Mouse (Mus musculus): Measurements from ENCODE around the gene Odf3.

The Odf3 gene

DNA sequence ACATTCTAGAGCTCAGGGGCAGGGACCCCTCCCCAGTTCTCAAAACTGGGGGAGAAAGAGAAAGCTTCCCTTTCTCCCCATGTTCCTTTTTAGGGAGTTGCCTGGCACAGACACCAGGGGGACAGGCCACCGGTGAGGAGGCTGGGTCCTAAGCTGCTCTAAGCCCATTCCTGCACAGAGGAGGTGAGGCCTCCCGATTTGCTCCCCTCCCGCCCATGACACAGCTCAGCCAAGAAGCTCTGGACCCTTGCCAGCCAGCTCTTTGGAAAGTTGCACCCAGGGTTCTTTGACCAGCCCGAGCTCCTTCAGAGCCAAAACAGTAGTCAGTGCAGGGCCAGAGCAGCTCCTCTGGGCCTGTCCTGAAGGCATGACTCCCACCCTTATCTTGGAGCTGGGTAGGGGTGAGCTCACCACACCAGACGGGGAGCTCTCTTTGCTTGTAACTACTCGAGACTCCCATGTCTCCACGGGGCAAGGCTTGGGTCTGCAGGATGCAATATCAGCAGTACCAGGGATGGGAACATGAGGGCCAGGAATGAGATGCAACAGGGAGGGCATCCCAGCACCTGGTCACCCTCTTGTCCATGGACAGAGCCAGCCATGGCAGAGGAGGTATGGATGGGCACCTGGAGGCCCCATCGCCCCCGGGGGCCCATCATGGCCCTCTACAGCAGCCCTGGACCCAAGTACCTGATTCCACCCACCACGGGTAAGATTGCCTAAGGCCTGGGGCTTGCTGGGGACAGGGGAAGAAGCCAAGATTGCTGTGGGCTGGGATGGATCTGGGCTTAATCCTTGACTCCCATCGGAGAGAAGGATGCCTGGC, at the start of gene Odf3:
TSS of gene Odf3 (plus strand) at position 51 of the 826 bp plus-strand sequence.
- DNase-seq (ENCODE audit: low spot score in 2 of 2) = no peak

DNA sequence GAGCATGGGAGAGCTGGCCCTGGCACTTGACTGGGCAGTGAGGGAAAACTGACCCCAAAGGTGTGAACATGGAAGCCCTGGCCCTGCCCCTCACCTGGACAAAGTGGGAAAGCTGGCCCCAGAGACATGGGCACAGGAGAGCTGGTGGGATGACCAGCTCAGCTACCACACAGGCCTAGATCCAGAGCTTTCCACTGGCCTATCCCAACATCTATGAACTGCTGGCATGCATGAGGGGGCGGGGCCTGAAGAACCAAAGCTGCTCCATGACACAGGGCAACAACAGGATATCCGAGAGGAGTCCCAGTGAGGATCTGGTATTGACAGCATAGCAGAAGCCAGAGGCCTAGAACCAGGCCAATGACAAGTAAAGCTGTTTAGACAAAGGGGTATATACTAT, 49.4 kb upstream of the Odf3 start:
- no peak for DNase-seq (ENCODE audit: low spot score in 2 of 2)

DNA sequence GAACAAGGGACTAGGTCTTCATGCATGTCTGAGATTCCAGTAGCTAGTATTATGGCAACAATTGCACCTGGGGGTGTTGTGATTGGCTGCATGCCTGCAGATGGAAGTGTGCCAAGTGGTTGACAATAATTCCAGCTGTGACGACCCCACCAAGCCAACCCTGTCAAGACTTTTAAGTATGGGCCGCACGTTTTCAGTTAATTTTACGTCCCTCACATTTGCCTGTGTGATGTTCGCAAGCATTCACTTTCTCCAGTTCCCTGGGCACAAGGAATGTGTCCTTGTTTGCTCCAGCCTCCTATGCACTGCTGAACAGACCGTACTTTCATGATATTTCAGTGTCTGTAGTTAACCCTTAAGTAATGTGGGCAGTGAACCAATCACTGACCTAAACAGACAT, 45.0 kb upstream of the Odf3 start:
- no peak for DNase-seq (ENCODE audit: low spot score in 2 of 2)

DNA sequence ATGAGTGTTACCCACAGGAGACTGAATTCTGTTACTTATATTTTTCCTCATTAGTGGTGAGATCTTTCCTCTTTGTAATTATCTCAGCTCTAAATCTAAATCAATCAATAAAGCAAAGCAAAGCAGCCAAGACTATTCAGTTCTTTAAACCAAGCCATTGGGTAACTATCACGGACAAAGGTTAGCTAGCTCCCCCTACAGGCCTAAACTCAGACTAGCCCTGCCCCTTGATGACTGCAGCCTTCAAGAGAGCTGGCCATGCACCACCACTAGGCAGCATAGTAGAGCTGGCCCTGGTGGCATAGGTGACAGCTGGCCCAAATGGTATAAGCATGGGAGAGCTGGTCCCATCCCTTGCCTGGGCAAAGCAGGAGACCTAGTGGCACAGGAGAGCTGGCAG, 41.9 kb upstream of the Odf3 start:
- DNase-seq (ENCODE audit: low spot score in 2 of 2) = peak in 1 of 2 experiments; percentile 34

DNA sequence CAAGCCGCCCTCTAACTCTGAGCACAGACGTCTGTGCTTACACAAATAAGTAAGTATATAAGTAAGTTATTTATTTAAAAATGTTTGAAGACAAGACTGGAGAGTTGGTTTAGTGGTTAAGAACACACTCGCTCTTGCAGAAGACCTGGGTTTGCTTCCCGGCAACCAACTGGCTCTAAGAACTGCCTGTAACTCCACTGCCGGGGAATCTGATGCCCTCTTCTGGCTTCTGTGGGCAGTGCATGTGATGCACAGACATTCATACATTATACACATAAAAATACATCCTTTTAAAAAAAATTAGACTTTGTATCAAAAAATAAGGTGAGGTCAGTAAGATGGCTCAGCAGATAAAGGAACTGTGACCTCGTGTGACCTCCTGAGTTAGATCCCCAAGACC, 37.1 kb upstream of the Odf3 start:
- DNase-seq (ENCODE audit: low spot score in 2 of 2) = no peak

DNA sequence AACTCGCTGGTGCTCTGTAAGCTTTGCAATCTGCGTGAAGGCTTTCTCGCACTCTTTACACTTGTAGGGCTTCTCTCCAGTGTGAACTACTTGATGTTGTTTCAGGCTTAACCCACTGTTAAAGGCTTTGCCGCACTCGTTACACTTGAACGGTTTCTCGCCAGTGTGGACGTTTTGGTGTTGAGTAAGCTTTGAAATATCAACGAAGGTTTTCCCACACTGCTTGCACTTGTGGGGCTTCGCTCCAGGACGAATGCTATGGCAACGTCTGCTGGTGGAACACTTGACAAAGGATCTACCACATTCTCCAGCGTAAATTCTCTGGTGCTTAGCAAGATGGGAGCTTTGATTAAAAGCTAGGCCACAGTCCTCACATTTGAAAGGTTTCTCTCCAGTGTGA, 35.9 kb upstream of the Odf3 start:
- DNase-seq (ENCODE audit: low spot score in 2 of 2) = peak in 1 of 2 experiments; percentile 35

DNA sequence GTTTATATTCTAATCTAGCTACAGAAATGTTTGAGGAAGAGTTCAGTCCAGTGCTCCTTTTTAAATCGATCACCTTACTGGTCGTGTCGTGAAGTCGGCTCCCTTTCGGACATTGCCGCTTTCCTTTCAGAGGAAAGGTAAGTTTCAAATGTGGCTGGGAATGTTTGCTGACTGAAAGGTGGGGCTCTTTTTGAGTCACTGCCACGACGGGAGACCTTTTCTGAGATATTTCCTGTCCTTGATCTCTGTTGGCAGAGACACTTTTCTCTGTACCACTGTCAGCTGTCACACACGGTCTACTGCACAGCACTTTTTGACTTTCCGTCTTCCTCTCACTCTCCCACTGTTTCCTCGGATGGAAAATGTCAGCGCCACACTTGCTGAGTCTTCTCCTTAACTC, 34.8 kb upstream of the Odf3 start:
- no peak for DNase-seq (ENCODE audit: low spot score in 2 of 2)

GRCm38 (mm10) chr7:140820173-140820572, 27.4 kb upstream of the Odf3 start:
- DNase-seq (ENCODE audit: low spot score in 2 of 2) = no peak

DNA sequence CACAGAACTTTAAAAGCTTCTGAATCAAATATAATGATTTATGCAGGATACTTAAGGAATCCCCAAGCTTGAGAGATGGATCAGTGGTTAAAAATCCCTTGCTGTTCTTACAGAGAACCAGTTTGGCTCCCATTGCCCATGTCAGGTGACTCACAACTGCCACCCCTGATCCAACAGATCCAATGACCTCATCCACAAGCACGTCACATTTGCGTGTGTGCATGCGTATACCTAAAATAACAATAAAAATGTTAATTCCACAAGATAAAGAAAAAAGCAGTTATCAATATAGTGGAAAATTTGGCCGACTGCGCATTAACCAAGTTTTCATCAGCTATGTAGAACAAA, 26.3 kb upstream of the Odf3 start:
- no peak for DNase-seq (ENCODE audit: low spot score in 2 of 2)

- peak; percentile 48 to 71 for DNase-seq (ENCODE audit: low spot score in 2 of 2)
Observed at GRCm38 (mm10) chr7:140821653-140822329, 25.8 kb upstream of the Odf3 start, which contains the start of gene Zfp941. Gene Zfp941, minus strand, starts transcription at chr7:140822178.

GRCm38 (mm10) chr7:140822731-140823130, 24.9 kb upstream of the Odf3 start:
- no peak for DNase-seq (ENCODE audit: low spot score in 2 of 2)

DNA sequence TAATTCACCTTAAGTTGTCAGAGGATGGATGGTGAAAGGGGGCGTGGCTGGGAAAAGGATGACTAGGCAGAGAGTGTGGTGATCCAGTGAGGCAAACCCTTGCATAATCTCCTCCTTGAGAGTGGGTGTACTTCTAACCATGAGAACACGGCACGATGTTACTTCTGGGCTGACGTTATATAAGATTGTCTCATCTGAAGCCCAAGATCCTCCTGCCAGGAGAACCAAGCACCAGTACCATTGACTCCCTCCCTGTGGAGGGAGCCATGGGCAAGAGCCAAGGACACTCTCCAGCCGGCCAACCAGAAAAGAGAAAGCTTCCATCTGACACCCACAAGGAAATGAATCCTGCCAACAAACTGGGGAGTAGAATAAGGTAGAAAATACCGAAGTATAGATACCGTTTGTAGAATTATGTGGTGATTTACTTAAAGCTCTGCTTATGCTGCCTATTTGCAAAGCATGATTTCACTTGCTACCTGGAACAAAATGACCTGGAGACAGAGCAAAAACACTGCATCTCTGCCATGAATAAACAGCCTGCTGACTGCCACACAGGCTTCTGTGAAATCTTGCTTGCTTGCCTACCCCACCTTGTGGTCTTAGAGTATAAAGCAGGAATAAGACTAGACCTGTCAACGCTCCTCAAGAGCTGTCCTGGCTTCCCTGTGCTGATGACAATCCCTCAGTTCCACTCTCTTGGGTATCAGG, 19.3 kb upstream of the Odf3 start:
- no peak for DNase-seq (ENCODE audit: low spot score in 2 of 2)

DNA sequence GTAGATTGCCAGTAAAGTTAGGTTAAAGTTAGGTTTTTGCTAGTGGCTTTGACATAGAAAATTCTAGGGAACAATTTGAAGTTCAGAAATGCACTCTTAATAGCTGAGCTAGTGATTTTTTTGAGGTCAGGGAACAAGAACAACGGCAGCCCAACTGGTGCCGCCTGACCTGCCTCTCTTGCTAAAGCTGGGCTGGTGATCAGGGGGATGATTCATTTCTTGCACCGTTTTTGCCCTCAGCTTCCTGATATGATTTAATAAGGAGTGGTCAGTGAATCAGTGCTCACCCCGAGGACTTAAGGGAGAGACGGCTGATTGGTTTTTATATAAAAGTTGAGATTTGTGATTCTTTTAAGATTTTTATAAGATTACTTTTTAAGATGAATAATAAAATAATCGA, 16.2 kb upstream of the Odf3 start:
- DNase-seq (ENCODE audit: low spot score in 2 of 2) = no peak

DNA sequence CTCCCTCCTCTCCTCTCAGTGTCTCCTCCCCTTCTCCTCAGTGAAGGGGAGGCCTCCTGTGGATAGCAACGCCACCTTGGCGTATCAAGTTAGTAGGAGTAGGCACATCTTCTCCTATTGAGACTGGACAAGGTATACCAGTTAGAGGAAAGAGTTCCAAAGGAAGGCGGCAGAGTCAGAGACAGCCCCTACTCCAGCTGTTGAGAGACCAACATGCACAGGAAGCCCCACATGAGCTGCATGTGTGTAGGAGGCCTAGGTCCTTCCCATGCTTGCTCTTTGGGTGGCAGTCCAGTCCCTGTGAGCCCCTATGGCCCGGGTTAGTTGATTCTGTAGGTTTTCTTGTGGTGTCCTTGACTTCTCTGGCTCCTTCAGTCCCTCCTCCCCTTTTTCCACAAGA, 14.3 kb upstream of the Odf3 start:
- no peak for DNase-seq (ENCODE audit: low spot score in 2 of 2)

GRCm38 (mm10) chr7:140834968-140835757, 12.4 kb upstream of the Odf3 start, which contains the start of gene Urah:
Gene Urah, plus strand, starts transcription at chr7:140835018.
- DNase-seq (ENCODE audit: low spot score in 2 of 2) = no peak

DNA sequence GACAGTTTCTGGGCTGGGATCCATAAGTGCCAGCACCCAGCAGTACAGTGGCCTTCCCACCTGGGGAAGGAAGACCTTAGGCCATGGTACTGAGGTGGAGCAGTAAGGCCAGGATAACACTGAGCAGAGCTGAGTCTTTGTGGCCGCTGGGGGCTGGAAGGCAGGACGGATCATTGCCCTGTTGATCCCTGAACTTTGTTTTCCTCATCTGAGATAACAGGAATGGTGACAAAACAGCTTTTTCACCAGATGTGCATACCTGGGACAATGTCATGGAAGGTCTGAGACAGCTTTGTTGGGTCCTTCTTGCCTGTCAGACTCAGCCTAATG, 11.9 kb upstream of the Odf3 start:
- no peak for DNase-seq (ENCODE audit: low spot score in 2 of 2)

DNA sequence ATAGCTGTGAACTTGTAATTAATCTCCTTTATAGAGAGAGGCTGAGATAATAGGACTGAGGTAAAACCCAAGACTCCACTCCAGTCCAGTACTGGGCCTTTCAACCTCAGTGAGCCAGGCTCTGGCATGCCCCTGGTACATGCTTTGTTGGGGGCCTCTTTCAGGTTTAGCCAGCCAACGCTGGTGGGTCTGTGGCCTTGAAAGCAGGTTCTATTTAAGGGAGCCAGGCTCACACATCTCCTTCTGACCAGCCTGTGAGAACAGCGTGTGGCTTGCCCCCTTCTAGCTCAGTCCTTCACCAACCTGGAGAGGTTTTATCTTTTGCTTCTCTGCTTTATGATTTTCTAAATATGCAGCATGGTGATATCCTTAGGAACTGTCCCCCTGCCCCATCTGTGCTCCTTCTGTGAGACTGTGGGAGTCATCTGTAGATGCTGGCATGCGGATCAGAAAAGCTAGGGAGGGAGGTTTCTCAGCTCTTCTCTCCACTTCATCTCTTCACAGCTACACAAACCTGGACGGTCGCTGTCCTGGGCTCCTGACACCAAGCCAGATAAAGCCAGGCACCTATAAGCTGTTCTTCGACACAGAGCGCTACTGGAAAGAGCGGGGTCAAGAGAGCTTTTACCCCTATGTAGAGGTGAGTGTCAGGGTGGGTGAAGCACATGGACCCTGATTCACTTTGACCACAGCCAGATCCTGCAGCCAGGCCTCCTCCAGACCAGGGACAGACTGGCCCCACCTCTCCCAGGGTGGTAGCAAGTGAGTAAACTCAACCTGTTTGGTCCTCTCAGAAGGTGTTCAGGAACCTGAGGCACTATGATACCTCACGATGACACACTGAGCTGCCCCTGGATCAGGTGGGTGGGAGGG, 11.1 kb upstream of the Odf3 start:
- DNase-seq (ENCODE audit: low spot score in 2 of 2) = peak in 1 of 2 experiments; percentile 37

GRCm38 (mm10) chr7:140839556-140839955, 8.0 kb upstream of the Odf3 start:
- DNase-seq (ENCODE audit: low spot score in 2 of 2) = no peak

DNA sequence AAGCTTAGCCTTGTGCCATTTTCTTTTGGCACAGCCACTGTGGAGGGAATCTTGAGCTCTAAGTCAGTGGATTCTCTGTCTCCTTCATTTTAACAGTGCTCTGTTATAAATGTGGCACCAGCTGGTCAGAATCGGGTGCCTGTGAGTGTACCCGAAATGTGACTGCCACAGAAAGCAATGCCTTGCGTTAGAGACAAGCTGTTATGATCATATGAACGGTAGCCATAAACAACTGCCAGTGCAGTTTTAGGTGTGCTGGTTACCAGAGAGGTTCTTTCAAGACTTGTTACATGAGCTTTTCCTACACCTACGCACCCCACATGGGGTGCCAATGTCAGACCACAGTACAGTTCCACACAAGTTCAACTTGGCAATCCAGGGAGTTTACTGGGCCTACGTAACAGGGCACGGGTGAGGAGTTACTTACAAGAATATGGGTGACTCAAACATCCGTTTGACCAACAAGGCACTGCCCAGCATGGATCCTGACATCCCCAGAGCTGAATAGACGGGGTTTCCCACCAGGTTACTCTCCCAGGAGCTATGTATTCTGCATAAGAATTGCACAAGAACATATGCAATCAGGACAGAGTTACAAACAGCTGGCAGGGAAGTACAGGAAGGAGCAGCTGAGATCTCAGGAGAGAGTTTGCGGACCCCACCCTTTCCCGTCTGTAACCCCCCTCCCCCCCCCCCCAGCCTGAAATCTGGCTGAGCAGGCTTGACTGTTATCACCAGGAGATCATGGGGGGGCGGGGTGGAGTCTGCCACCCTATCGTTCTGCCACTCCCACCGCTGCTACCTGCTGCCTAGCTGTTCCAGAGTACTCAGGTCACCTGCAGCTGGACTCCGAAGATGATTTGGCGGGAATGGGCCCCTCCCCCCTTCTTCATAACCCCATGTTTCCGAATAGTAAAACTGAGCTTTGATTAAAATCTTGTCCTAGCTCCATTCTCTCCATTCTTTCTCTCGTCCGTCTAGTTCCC, 6.6 kb upstream of the Odf3 start:
- DNase-seq (ENCODE audit: low spot score in 2 of 2) = no peak

- no peak for DNase-seq (ENCODE audit: low spot score in 2 of 2)
Observed at GRCm38 (mm10) chr7:140843806-140844205, 3.8 kb upstream of the Odf3 start.

All from frontal cortex, postnatal 14 days (tissue).